Mouse (Mus musculus) lung, postnatal 25 days (tissue): Measurements from ENCODE around the gene Ccdc34.
"Not testable (repeated sequence)": the region's sequence is repeated elsewhere in the genome, so short reads cannot be mapped to it uniquely, and the experiment has no call there.

ENCODE experiments used
- DNase-seq: peaks from one replicate; pipeline ENCODE4 v3.0.0; 2022; ENCODE audit warnings: low spot score

The Ccdc34 gene

DNA sequence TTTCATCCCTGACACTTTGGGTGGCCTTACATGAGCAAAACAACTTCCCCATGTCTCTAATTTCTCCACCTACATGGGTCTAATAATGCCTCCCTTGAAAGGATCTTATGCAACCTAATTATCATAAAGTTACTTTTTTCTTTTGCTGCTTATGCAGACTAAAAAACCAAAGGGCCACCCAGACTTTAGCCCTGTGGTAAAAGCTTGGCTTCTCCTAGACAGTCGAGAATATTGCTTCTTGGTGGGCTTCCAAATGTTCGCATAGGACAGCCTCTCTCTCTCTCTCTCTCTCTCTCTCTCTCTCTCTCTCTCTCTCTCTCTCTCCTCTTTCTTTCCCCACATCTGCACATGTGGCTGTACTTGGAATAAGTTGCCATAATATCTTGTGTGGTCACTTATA is 60.0 kb downstream of the Ccdc34 start:
- no peak for DNase-seq

GRCm38 (mm10) chr2:110080532-110080931 is 62.9 kb downstream of the Ccdc34 start:
- DNase-seq, result no peak

DNA sequence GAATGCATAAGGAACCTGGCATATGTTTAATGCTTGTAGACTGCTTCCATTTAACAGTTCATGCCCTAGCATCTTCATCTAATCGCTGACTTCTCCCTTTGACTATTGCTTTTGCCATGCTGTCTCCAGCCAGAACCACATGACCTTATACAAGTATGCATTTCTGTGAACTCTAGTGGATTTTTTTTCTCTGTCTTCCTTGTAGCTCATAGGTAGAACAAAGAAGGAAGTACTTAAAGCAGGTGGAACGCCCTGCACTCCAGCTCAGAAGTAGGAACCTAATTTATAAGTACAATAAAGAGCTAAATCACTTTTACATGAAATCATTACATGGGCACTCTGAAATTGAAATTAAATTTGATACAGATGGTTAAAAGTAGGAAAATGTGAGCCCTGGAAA is 65.4 kb downstream of the Ccdc34 start:
- DNase-seq, result peak; percentile 3

GRCm38 (mm10) chr2:110085701-110086143 is 68.1 kb downstream of the Ccdc34 start:
- no peak for DNase-seq

DNA sequence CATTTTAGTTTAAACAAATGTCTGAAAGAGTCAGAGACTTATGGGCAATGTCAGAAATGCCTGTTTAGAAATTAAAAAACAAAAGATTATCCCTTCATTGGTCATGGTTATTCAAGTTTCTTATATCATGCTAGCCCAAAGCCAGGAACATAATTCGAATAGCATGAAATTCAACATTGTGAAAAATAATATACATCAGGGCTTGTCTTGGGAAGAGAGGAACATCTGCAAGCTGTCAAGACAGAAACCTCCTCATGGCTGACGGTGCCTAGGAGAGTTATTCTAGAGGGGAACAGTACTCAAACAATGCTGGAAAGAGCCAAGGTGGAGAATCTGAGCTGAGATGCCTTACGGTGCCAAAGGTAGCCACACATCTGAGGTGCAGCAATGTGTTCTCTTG is 96.5 kb downstream of the Ccdc34 start:
- no peak for DNase-seq

DNA sequence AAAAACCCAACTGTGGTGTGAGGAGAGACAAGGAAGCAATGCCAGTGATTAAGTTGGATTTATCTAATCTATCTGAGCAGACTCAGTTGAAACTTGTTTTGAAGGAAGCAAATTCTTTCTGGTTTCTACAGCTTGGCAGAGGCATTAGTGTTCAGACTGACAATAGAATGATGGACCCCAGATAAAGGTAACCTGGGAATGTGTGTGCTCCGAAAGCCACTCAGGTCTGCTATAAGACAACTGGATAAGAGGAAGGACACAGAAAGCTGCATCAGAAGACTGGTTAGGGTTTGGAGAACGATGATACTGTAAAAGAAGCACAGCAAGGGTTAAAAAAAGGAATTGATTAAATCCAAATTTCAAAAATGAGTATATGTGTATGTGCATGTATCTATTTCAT is 111.8 kb downstream of the Ccdc34 start:
- DNase-seq, result no peak

DNA sequence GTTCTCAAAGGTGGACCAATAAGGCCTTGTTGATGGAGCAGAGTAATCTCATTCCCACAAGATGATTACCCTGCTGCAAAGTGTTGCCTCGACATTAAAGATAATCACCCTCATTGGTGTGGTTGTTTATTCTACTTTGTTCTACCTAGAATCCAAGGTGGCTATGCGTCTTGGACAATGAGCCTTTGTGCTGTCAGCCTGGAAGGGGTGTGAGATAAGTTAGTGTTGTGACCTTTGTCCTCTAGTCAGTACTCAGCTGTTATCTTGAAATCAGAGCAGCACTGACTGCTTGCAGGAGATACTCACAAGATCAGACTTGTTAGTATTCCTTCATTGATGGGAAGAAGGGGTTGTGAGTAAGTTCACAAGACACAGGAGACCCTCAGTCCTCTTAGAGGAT is 114.0 kb downstream of the Ccdc34 start:
- DNase-seq, result no peak

GRCm38 (mm10) chr2:110133356-110134115 is 115.9 kb downstream of the Ccdc34 start:
- DNase-seq, result no peak

DNA sequence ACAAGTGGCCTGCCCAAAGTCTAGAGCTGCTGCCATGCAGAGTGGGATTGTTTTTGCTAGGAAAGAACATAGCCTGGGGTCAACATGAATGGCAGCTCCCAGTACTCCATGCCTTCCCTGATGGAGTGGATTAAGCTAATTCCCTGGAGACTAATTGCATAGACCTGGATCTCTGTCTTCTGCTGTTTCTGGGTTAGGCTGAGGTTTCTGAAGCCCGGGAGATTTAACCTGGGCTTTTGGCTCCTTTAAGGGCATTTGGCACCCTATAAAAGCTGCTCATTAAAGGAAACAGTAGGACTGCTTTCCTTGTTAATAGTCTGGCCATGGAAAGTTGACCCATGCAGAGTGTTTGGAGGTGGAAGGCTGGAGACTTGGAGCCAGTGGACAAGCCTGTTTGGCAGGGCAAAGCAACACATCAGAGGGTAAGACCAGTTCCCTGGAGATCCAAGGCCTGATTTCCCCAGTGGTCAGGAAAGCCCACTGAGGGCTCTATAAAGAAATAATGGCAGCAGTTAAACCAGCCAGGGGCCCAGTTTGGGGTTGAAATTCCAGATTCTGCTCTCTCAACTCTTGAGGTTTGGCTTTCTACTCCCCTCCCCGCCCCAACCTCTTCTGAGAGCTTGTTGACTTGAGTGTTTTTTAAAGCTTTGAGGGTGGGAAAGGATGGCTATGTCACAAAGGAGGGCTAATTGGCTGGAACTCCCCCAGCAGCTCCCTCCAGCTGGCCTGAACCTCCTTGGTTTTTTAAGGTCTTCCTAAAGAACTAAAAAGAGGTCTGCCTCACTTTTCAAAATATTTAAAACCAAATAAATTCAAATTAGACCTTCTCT is 117.4 kb downstream of the Ccdc34 start:
- no peak for DNase-seq

- DNase-seq, result no peak
Measured at GRCm38 (mm10) chr2:110137291-110137690, 119.7 kb downstream of the Ccdc34 start.

- no peak for DNase-seq
Measured at GRCm38 (mm10) chr2:110138096-110138495, 120.5 kb downstream of the Ccdc34 start.

DNA sequence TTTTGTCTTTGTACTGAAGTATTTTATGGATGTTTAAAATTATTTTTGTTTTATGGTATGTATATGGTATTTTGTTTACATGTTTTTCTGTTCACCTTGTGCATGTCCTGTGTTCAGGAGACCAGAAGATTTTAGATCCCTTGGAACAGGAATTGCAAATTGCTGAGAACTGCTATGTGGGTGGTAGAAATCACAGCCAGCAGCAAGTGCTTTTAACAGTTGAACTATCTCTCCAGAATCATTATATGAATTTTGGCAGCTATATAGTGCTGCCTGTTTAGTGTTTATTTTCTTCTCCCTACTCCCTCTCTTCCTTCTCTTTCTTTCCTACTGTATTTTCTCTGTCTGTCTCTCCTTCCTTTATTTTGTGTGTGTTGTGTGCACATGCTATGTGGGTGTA is 130.4 kb downstream of the Ccdc34 start:
- not testable (repeated sequence) for DNase-seq

DNA sequence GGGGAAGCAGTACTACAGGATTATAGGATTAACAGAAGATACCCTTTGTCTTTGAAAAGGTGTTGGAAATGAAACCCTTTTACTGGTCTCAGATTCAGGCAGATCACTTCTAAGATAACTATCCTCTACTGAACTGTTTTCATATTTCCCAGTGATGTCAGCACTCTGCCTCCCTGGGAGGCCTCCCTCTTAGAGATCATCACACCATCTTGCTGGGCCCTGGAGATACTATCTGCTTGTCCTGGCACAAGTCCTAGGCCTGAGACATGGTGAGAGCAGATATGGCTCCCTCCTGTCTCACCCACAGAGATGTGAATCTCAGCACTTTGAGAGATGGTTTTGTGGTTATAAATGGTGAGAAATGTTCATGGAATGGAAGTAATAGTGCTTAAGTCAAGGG is 131.6 kb downstream of the Ccdc34 start:
- no peak for DNase-seq

DNA sequence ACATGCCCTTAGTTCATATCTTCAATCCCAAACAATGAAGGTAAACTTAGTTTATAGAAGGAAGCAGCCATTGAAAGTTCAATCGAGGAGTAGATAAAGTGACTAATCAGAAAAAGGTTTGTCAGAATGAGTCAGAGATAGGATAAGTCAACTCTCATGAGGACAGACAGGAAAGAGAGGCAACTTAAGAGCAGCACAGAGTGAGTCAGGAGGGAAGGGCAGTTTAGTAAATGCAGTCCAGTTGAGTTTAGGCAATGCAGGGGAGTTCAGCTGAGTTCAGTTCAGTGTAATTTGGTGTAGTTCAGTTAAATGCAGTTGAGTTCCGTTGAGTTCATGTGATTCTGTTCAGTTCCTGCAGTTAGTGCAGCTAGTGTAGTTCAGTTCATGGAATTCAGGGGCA is 138.7 kb downstream of the Ccdc34 start:
- DNase-seq, result no peak

GRCm38 (mm10) chr2:110165003-110165402 is 147.4 kb downstream of the Ccdc34 start:
- DNase-seq, result no peak

DNA sequence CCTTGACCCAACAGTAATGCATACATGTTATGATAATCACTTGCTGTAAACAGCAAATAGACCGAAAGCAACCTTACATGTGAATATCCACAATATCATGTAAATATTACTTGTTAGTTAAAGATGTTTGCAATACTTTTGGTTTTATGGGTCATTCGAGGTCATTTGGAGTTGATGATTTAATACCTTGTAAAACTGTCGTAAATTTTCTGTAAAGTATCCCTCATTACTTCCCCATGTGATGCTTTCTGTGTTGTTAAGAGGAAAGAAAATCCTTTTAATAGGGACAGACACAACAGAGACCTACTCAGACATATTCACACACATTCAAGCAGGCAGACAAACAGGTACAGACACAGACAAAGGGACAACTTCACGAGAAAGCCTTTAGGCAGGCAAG is 150.1 kb downstream of the Ccdc34 start:
- DNase-seq, result no peak

DNA sequence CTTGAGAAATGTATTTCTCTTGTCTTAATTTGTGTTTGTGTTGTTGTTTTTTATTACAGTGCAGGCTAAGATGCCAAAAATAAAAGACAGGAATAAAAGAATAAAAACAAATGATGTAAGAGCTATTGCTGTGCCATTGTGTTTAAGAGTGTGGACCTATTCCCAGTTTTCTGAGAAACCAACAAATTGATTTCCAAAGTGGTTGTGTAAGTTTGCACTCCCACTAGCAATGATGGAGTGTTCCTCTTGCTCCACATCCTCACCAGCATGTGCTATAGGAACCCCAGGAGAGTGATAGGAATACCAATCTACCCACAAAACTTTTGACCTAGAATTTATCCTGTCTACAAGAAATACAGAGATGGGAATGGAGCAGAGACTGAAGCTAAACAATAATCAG is 150.7 kb downstream of the Ccdc34 start:
- DNase-seq, result no peak

- DNase-seq, result no peak
Measured at GRCm38 (mm10) chr2:110172456-110172855, 154.8 kb downstream of the Ccdc34 start.

DNA sequence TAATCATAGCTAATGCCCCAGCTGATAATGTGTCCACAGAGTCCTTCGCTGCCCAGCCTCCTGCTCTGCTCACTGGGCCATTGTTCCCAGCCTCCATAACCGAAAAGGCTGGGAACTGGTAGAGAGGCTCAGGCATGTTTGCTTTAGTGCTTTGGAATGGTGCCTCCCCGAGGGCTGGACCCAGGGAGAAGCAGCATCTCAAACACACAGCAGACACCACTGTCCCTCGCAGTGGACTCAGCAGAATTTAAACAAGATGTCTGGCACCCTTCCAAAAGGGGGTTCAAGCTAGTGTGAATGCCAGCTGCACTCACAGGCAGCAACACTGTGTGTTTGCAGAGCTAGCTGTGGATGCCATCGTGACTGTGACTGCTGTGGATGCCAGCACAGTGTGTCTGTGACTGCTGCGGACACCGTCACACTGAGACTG is 156.2 kb downstream of the Ccdc34 start:
- no peak for DNase-seq

DNA sequence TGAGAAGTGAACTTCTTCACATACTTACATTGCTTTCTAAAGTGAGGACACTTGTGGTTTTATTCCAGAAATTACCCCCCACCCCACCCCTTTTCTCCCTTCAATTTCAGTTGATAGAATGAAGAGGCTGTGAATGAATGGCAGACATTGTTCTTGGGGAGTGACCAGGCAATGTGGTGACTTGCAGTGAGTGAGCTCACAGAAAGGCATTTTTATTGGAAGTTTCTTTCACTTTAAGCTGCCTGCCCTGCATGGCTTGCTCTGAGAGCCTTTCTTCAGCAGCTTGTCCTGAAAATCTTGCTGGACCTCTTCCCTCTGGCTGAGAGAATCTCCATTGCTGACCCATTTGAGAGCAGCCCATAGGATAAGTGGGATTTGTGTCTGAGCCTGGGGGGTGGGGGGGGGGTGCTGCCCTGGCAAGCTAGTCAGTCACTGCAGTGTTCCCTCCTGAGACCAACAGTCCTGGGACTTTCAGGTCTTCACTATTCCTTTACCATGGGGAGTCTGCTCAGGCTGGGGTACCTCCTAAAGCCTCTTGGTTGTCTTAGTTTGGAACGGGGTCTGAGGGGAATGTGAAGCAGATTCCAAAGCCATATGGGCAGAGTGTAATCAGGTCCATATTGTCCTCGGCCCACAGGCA is 159.3 kb downstream of the Ccdc34 start:
- no peak for DNase-seq

DNA sequence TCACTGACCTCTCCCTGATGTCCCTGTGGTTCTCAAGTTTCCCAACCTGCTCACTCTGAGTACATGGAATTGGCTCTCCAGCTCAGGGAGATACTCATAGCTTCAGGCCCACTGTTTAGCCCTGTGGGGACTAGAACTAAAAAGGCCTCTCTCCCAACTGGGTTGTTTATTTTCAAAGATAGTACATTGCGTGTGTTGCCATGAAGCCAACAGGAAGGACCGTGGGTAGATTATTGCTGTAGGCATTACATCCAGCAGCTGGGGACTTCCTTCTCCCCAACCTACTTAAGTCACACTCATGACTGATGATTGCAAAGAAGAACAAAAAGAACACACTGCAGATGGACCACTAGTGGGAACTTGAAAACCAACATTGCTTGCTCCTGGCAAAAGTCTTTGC is 159.8 kb downstream of the Ccdc34 start:
- DNase-seq, result no peak

GRCm38 (mm10) chr2:110177879-110178278 is 160.3 kb downstream of the Ccdc34 start:
- DNase-seq, result no peak
